Mouse (Mus musculus): ENCODE results near the gene Fam234a. TPM values are rescaled to one million over a fixed set of nuclear protein-coding genes. Genes with fewer than 3 reads are reported as not detected.
A peak's percentile ranks its signal among the peaks of the same experiment; 100 is the strongest.
"Not testable (repeated sequence)": the region's sequence is repeated elsewhere in the genome, so short reads cannot be mapped to it uniquely, and the experiment has no call there.

Gene Fam234a
- total RNA-seq, 1 experiment from 2014 or later: 45.4 TPM

GRCm38 (mm10) chr17:26191486-26191885 lies 52.6 kb downstream of the Fam234a start:
- not testable (repeated sequence) for ATAC-seq (replicated peaks; ENCODE audit: insufficient number of reproducible peaks, low FRiP score, low TSS enrichment, poor library complexity, severe bottlenecking)

GRCm38 (mm10) chr17:26188091-26188805 lies 55.8 kb downstream of the Fam234a start:
- ATAC-seq (replicated peaks; ENCODE audit: insufficient number of reproducible peaks, low FRiP score, low TSS enrichment, poor library complexity, severe bottlenecking): no peak

- no peak for ATAC-seq (replicated peaks; ENCODE audit: insufficient number of reproducible peaks, low FRiP score, low TSS enrichment, poor library complexity, severe bottlenecking)
Measured at GRCm38 (mm10) chr17:26187592-26187991, 56.5 kb downstream of the Fam234a start.

GRCm38 (mm10) chr17:26181179-26181578 lies 62.9 kb downstream of the Fam234a start:
- ATAC-seq (replicated peaks; ENCODE audit: insufficient number of reproducible peaks, low FRiP score, low TSS enrichment, poor library complexity, severe bottlenecking): no peak

- ATAC-seq (replicated peaks; ENCODE audit: insufficient number of reproducible peaks, low FRiP score, low TSS enrichment, poor library complexity, severe bottlenecking): no peak
Measured at GRCm38 (mm10) chr17:26178611-26179010, 65.4 kb downstream of the Fam234a start.

- ATAC-seq (replicated peaks; ENCODE audit: insufficient number of reproducible peaks, low FRiP score, low TSS enrichment, poor library complexity, severe bottlenecking): not testable (repeated sequence)
Measured at GRCm38 (mm10) chr17:26175248-26175647, 68.8 kb downstream of the Fam234a start.

- peak; percentile 97 for ATAC-seq (replicated peaks; ENCODE audit: insufficient number of reproducible peaks, low FRiP score, low TSS enrichment, poor library complexity, severe bottlenecking)
Measured at GRCm38 (mm10) chr17:26168039-26168438, 76.0 kb downstream of the Fam234a start.

GRCm38 (mm10) chr17:26162736-26163135 lies 81.3 kb downstream of the Fam234a start:
- no peak for ATAC-seq (replicated peaks; ENCODE audit: insufficient number of reproducible peaks, low FRiP score, low TSS enrichment, poor library complexity, severe bottlenecking)

Other genes with a start within 250 kb of the Fam234a start
- gene Rab11fip3, start 174.7 kb downstream of the Fam234a start, total RNA-seq (2017): 0.32 to 4.0 TPM (median 1.2 TPM) in 3 replicates
- 7.7 to 13.9 TPM (median 12.5 TPM) in 3 replicates for gene Decr2, start 153.9 kb downstream of the Fam234a start, total RNA-seq (2017)
- 1.1 TPM in 1 of 3 replicates, not detected in the others for gene Nme4, start 148.6 kb downstream of the Fam234a start, total RNA-seq (2017)
- 7.4 to 10.9 TPM (median 8.5 TPM) in 3 replicates for gene Tmem8, start 130.9 kb downstream of the Fam234a start, total RNA-seq (2017)
- 13.0 to 19.6 TPM (median 13.9 TPM) in 3 replicates for gene Mrpl28, start 120.7 kb downstream of the Fam234a start, total RNA-seq (2017)
- gene Axin1, start 105.6 kb downstream of the Fam234a start, total RNA-seq (2017): 163 to 305 TPM (median 248 TPM) in 3 replicates
- not detected in 3 replicates for gene Pdia2, start 45.2 kb downstream of the Fam234a start, total RNA-seq (2017)
- 0.49 TPM in 1 of 3 replicates, not detected in the others for gene Rgs11, start 41.3 kb downstream of the Fam234a start, total RNA-seq (2017)
- gene Arhgdig, start 36.5 kb downstream of the Fam234a start, total RNA-seq (2017): not detected in 3 replicates
- 80.4 to 111 TPM (median 109 TPM) in 3 replicates for gene Luc7l, start 8.7 kb upstream of the Fam234a start, total RNA-seq (2017)
- 0.11 to 0.29 TPM in 2 of 3 replicates, not detected in the other for gene Neurl1b, start 170.6 kb upstream of the Fam234a start, total RNA-seq (2017)